ENCODE assay signal across 16 mouse cellular contexts in genomic region chr5:149168816-149169215, GRCm38 (mm10). TPM values are rescaled to one million over a fixed set of nuclear protein-coding genes. Genes with fewer than 3 reads are reported as not detected.
DNase-seq lines count a peak whose midpoint lies in the region; ATAC-seq and TF ChIP-seq lines count a peak whose summit lies in the region.
"Had no signal": no experiment of that assay in that cellular context is flagged by ENCODE, and none has a peak within 500 bp of the region (broad histone marks: within the 10 kb centered on the region; RNA-seq: fewer than 3 reads in every experiment).

No protein-coding gene starts in this region.

- H3K4me3 ChIP-seq in midbrain, postnatal 0 days (ENCODE audit: low read depth, low read length), result no peak overlapping the region
- H3K4me3 ChIP-seq in midbrain, embryonic 13.5 days (replicated peaks), result no peak overlapping the region
- H3K4me3 ChIP-seq: heart, embryonic 13.5 days; hindbrain, embryonic 10.5 days; limb, embryonic 15.5 days; megakaryocyte, embryonic 14.5 days had no signal

- no peaks in the 10 kb centered on the region for H3K36me3 ChIP-seq in midbrain, postnatal 0 days (ENCODE audit: insufficient read depth, low read length)
- H3K36me3 ChIP-seq in midbrain, embryonic 13.5 days, result no peaks in the 10 kb centered on the region
- H3K36me3 ChIP-seq: heart, embryonic 13.5 days; hindbrain, embryonic 10.5 days; limb, embryonic 15.5 days had no signal

- H3K27ac ChIP-seq in midbrain, postnatal 0 days (ENCODE audit: low read depth, low read length), result no peak overlapping the region
- no peak overlapping the region for H3K27ac ChIP-seq in midbrain, embryonic 13.5 days
- H3K27ac ChIP-seq: heart, embryonic 13.5 days; hindbrain, embryonic 10.5 days; kidney, postnatal 0 days; limb, embryonic 15.5 days had no signal

- WGBS in midbrain, postnatal 0 days, result 82% methylated on average over 9 of the region's 9 CpGs
- WGBS in midbrain, embryonic 13.5 days, result 88% methylated on average over 9 of the region's 9 CpGs

- H3K9me3 ChIP-seq in midbrain, postnatal 0 days (ENCODE audit: low read length), result no peaks in the 10 kb centered on the region
- no peaks in the 10 kb centered on the region for H3K9me3 ChIP-seq in midbrain, embryonic 13.5 days
- H3K9me3 ChIP-seq: heart, embryonic 13.5 days; hindbrain, embryonic 10.5 days; limb, embryonic 15.5 days; megakaryocyte, embryonic 14.5 days had no signal

- no peak overlapping the region for H3K4me2 ChIP-seq in midbrain, postnatal 0 days (ENCODE audit: low read depth, low read length, poor library complexity, severe bottlenecking)
- H3K4me2 ChIP-seq in midbrain, embryonic 13.5 days (replicated peaks), result no peak overlapping the region
- H3K4me2 ChIP-seq: heart, embryonic 13.5 days; limb, embryonic 15.5 days had no signal

- intact Hi-C loops in left cerebral cortex, postnatal 14 days (cut with DNase I), result no loop called here

- no peak for ATAC-seq in midbrain, postnatal 0 days (ENCODE audit: low FRiP score)
- ATAC-seq in midbrain, embryonic 13.5 days, result no peak
- ATAC-seq: forebrain, embryonic 14.5 days; intestine, embryonic 16.5 days had no signal

- DNase-seq in frontal cortex, postnatal 36 days (ENCODE audit: low spot score in 2 of 2), result peak; percentile 21 to 61
- DNase-seq in frontal cortex, postnatal 14 days (ENCODE audit: low spot score in 2 of 2), result no peak
- DNase-seq in midbrain, postnatal 0 days (ENCODE audit: low spot score), result peak; percentile 27
- DNase-seq in left cerebral cortex, postnatal 14 days (ENCODE audit: low spot score in 2 of 2), result peak; percentile 54 to 73
- peak; percentile 11 for DNase-seq in right cerebral cortex, postnatal 4 days
- no peak for DNase-seq in thymus, postnatal 36 days
- DNase-seq: gastrocnemius, postnatal 25 days; lung, adult 2 months had no signal

- no peaks in the 10 kb centered on the region for H3K4me1 ChIP-seq in midbrain, postnatal 0 days (ENCODE audit: insufficient read depth, low read length)
- H3K4me1 ChIP-seq in midbrain, embryonic 13.5 days (replicated peaks), result no peaks in the 10 kb centered on the region
- H3K4me1 ChIP-seq: heart, embryonic 13.5 days; limb, embryonic 15.5 days had no signal

- TF ChIP-seq CTCF in midbrain, postnatal 0 days (IDR thresholded peaks at IDR 0.05), result no peak

- no peaks in the 10 kb centered on the region for H3K27me3 ChIP-seq in midbrain, postnatal 0 days (ENCODE audit: insufficient read depth, low read length)
- no peaks in the 10 kb centered on the region for H3K27me3 ChIP-seq in midbrain, embryonic 13.5 days
- H3K27me3 ChIP-seq: heart, embryonic 13.5 days; limb, embryonic 15.5 days had no signal

- H3K9ac ChIP-seq in midbrain, postnatal 0 days (replicated peaks; ENCODE audit: low read length, poor library complexity, severe bottlenecking), result no peak overlapping the region
- H3K9ac ChIP-seq in midbrain, embryonic 13.5 days (replicated peaks), result no peak overlapping the region
- H3K9ac ChIP-seq: heart, embryonic 13.5 days; limb, embryonic 15.5 days had no signal

RNA-seq across cellular contexts. Expression of gene Uspl1, which starts 15.3 kb away (rescaled TPM):
- 48.1 and 50.9 TPM in 2 replicates for total RNA-seq in midbrain, postnatal 0 days (2014; rRNA removed)
- 43.0 and 47.0 TPM in 2 replicates for polyA plus RNA-seq in midbrain, postnatal 0 days (2015; fragmentation: Nextera tagmentation; extraction: Ambion mirVana)
- polyA plus RNA-seq in midbrain, embryonic 13.5 days (2015; fragmentation: Nextera tagmentation; extraction: Ambion mirVana), result 64.4 and 64.8 TPM in 2 replicates
- 10 to 100 TPM; 43.6 to 48.1 TPM for total RNA-seq in left cerebral cortex, postnatal 14 days (2021)

RNA-seq across cellular contexts. Expression of gene Hmgb1, which starts 15.5 kb away (rescaled TPM):
- 171 and 252 TPM in 2 replicates for total RNA-seq in midbrain, postnatal 0 days (2014; rRNA removed)
- 603 and 756 TPM in 2 replicates for polyA plus RNA-seq in midbrain, postnatal 0 days (2015; fragmentation: Nextera tagmentation; extraction: Ambion mirVana)
- polyA plus RNA-seq in midbrain, embryonic 13.5 days (2015; fragmentation: Nextera tagmentation; extraction: Ambion mirVana), result 1,097 and 1,253 TPM in 2 replicates
- total RNA-seq in left cerebral cortex, postnatal 14 days (2021), result 100 to 1,000 TPM; 157 to 159 TPM

Comparison
In these comparisons a context has a peak if more than half of its experiments do, and no peak if none do; other contexts are left out.
1. DNase-seq: peak in frontal cortex, postnatal 36 days (2 of 2), midbrain, postnatal 0 days (single experiment), left cerebral cortex, postnatal 14 days (2 of 2) and right cerebral cortex, postnatal 4 days (single experiment); none in frontal cortex, postnatal 14 days (0 of 2) and thymus, postnatal 36 days (0 of 2).